14 mouse cellular contexts compared by ENCODE assay signal in genomic region chr8:106656046-106656445, GRCm38 (mm10). TPM values are rescaled to one million over a fixed set of nuclear protein-coding genes. Genes with fewer than 3 reads are reported as not detected.
"Had no signal": no experiment of that assay in that cellular context is flagged by ENCODE, and none has a peak within 500 bp of the region (broad histone marks: within the 10 kb centered on the region; RNA-seq: fewer than 3 reads in every experiment).

No protein-coding gene starts in this region.

- H3K27ac ChIP-seq: kidney, postnatal 0 days; layer of hippocampus, adult 2 months; liver, embryonic 13.5 days had no signal

- DNase-seq: kidney, adult 2 months; layer of hippocampus, adult 9-11 months; liver, embryonic 13.5 days; lung, adult 2 months; lung, postnatal 36 days; midbrain, embryonic 14.5 days; right cerebral cortex, adult 18-20 months; right cerebral cortex, postnatal 14 days; right cerebral cortex, postnatal 4 days; thymus, postnatal 25 days had no signal

- H3K36me3 ChIP-seq: liver, embryonic 13.5 days had no signal

- H3K4me3 ChIP-seq: layer of hippocampus, adult 2 months; liver, embryonic 13.5 days had no signal

- H3K9me3 ChIP-seq: liver, embryonic 13.5 days had no signal

- H3K4me1 ChIP-seq: liver, embryonic 13.5 days had no signal

- H3K27me3 ChIP-seq: liver, embryonic 13.5 days had no signal

- H3K9ac ChIP-seq: liver, embryonic 13.5 days had no signal

- H3K4me2 ChIP-seq: liver, embryonic 13.5 days; midbrain, embryonic 11.5 days had no signal

RNA-seq across cellular contexts. Expression of gene Cdh1, which starts 52.9 kb away (rescaled TPM):
- total RNA-seq: megakaryocyte-erythroid progenitor cell, adult 5-6 weeks had no signal
